Comparison of ENCODE assay signal across 23 mouse cellular contexts in the genomic region with DNA sequence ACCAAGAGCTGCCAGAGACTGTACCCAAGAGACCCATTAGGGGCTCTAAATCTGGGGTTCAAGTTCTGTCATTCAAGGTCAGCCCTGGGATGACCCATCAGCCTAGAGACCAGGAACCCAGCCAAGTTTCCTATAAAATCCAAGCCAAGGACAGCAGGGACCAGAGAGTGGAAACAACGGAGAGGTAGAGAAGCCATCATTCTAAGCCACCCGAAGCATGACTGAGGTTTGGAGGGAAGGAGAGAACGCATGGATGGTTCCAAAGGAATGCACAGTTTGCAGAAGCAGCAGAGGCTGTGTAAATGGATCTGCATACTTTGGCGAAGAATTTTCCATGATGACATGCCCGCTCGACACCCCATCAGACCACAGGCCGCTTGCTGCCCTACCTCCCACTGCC. TPM values are rescaled to one million over a fixed set of nuclear protein-coding genes. Genes with fewer than 3 reads are reported as not detected.
DNase-seq lines count a peak whose midpoint lies in the region; ATAC-seq and TF ChIP-seq lines count a peak whose summit lies in the region.
"Had no signal": no experiment of that assay in that cellular context is flagged by ENCODE, and none has a peak within 500 bp of the region (broad histone marks: within the 10 kb centered on the region; RNA-seq: fewer than 3 reads in every experiment).

No protein-coding gene starts in this region.

- in situ Hi-C loops in Patski (cut with MboI; ENCODE audit: low pct_unique_long_range_greater_than_20kb) = no loop called here

- no peak for TF ChIP-seq CTCF in Patski (IDR thresholded peaks at IDR 0.05)

- peaks cover 36% of the 10 kb centered on the region for H3K4me1 ChIP-seq in kidney, embryonic 16.5 days (ENCODE audit: insufficient read depth, low read length)
- peaks cover 33% of the 10 kb centered on the region for H3K4me1 ChIP-seq in kidney, embryonic 14.5 days (ENCODE audit: control insufficient read depth, insufficient read depth, low read length)
- H3K4me1 ChIP-seq: embryonic facial prominence, embryonic 13.5 days; hindbrain, embryonic 15.5 days had no signal

- H3K27ac ChIP-seq in kidney, embryonic 16.5 days (ENCODE audit: low read length) = no peak overlapping the region
- H3K27ac ChIP-seq in kidney, embryonic 14.5 days (ENCODE audit: low read depth, low read length) = no peak overlapping the region
- H3K27ac ChIP-seq: embryonic facial prominence, embryonic 13.5 days; forebrain, embryonic 10.5 days; forebrain, embryonic 13.5 days; heart, adult 2 months; hindbrain, embryonic 12.5 days; hindbrain, embryonic 15.5 days had no signal

- POLR2A ChIA-PET in Patski (lab: Charles Lee) = interaction anchor here (0.8 to 1.5 kb wide), 2 partner anchors 9 to 17 kb away, joined by 3 read pairs; partner anchors contain the start of gene Saysd1

- 60% methylated on average over 7 of the region's 7 CpGs for WGBS in kidney, embryonic 16.5 days
- WGBS in kidney, embryonic 14.5 days = 70% methylated on average over 7 of the region's 7 CpGs

- CTCF ChIA-PET in Patski (lab: Charles Lee) = interaction anchor here (0.9 to 1.3 kb wide), 4 partner anchors 9 to 34 kb away, joined by 3 read pairs; no protein-coding TSS in a partner anchor

- no peak overlapping the region for H3K4me2 ChIP-seq in kidney, embryonic 16.5 days (replicated peaks; ENCODE audit: low read depth, low read length)
- no peak overlapping the region for H3K4me2 ChIP-seq in kidney, embryonic 14.5 days (replicated peaks; ENCODE audit: low read depth, low read length)
- H3K4me2 ChIP-seq: embryonic facial prominence, embryonic 13.5 days; forebrain, embryonic 13.5 days; heart, embryonic 11.5 days; hindbrain, embryonic 12.5 days; hindbrain, embryonic 15.5 days had no signal

- H3K27me3 ChIP-seq in kidney, embryonic 16.5 days (ENCODE audit: insufficient read depth, low read length) = no peaks in the 10 kb centered on the region
- H3K27me3 ChIP-seq in kidney, embryonic 14.5 days (ENCODE audit: control insufficient read depth, insufficient read depth, low read length) = no peaks in the 10 kb centered on the region
- no peaks in the 10 kb centered on the region for H3K27me3 ChIP-seq in Patski
- H3K27me3 ChIP-seq: embryonic facial prominence, embryonic 13.5 days; forebrain, embryonic 13.5 days; hindbrain, embryonic 12.5 days; hindbrain, embryonic 15.5 days had no signal

- peak; percentile 32 for DNase-seq in adrenal gland, adult 2 months
- DNase-seq in adrenal gland, postnatal 25 days = no peak
- DNase-seq in kidney, adult 9 months = peak; percentile 43
- DNase-seq in kidney, postnatal 36 days = peak; percentile 38 to 59
- peak; percentile 93 for DNase-seq in Patski (ENCODE audit: low read depth, low spot score)
- DNase-seq: adrenal gland, postnatal 10 days; cerebellum, adult 11 months; cerebellum, adult 2 months; cerebellum, adult 9-11 months; cerebellum, postnatal 25 days; gastrocnemius, postnatal 10 days; gastrocnemius, postnatal 36 days; heart, adult 2 months had no signal

- peaks cover 19% of the 10 kb centered on the region for H3K36me3 ChIP-seq in kidney, embryonic 16.5 days (ENCODE audit: insufficient read depth, low read length)
- H3K36me3 ChIP-seq in kidney, embryonic 14.5 days (ENCODE audit: control insufficient read depth, insufficient read depth, low read length) = peaks cover 11% of the 10 kb centered on the region
- H3K36me3 ChIP-seq: hindbrain, embryonic 15.5 days had no signal

- H3K9ac ChIP-seq in kidney, embryonic 16.5 days (replicated peaks; ENCODE audit: low read length) = no peak overlapping the region
- no peak overlapping the region for H3K9ac ChIP-seq in kidney, embryonic 14.5 days (ENCODE audit: low read depth, low read length)
- H3K9ac ChIP-seq: embryonic facial prominence, embryonic 13.5 days; forebrain, embryonic 13.5 days; hindbrain, embryonic 12.5 days; hindbrain, embryonic 15.5 days had no signal

- H3K9me3 ChIP-seq in kidney, embryonic 16.5 days (ENCODE audit: low read length) = no peaks in the 10 kb centered on the region
- no peaks in the 10 kb centered on the region for H3K9me3 ChIP-seq in kidney, embryonic 14.5 days (ENCODE audit: control insufficient read depth, low read length)
- H3K9me3 ChIP-seq: embryonic facial prominence, embryonic 13.5 days; forebrain, embryonic 10.5 days; forebrain, embryonic 13.5 days; hindbrain, embryonic 12.5 days; hindbrain, embryonic 15.5 days had no signal

- ATAC-seq in kidney, embryonic 16.5 days (ENCODE audit: low FRiP score, low TSS enrichment) = no peak; the same call in 1 of the 2 replicates
- no peak for ATAC-seq in kidney, embryonic 14.5 days (ENCODE audit: low FRiP score, low TSS enrichment)
- peak; percentile 90 for ATAC-seq in Patski
- ATAC-seq: CD4-positive, CD25-positive, alpha-beta regulatory T cell, adult 4 months; forebrain, embryonic 13.5 days; forebrain, embryonic 16.5 days had no signal

- no peak overlapping the region for H3K4me3 ChIP-seq in kidney, embryonic 16.5 days (ENCODE audit: low read length)
- no peak overlapping the region for H3K4me3 ChIP-seq in kidney, embryonic 14.5 days (ENCODE audit: low read length)
- H3K4me3 ChIP-seq: embryonic facial prominence, embryonic 13.5 days; forebrain, embryonic 10.5 days; forebrain, embryonic 13.5 days; heart, adult 2 months; hindbrain, embryonic 12.5 days; hindbrain, embryonic 15.5 days had no signal

RNA-seq across cellular contexts. Expression of gene Saysd1, which starts 9.5 kb away (rescaled TPM):
- 1 to 10 TPM; 6.2 to 7.0 TPM for total RNA-seq in adrenal gland, adult 2 months (2021)
- 8.5 and 9.8 TPM in 2 replicates for polyA plus RNA-seq in adrenal gland, adult 2 months (2012; rRNA removed)
- 8.2 and 9.0 TPM in 2 replicates for total RNA-seq in adrenal gland, postnatal 25 days (2021)
- polyA plus RNA-seq in kidney, embryonic 16.5 days (2015; fragmentation: Nextera tagmentation; extraction: Ambion mirVana) = 13.4 and 13.6 TPM in 2 replicates
- polyA plus RNA-seq in kidney, embryonic 14.5 days (2014; fragmentation: Nextera tagmentation; extraction: Ambion mirVana) = 11.2 and 13.7 TPM in 2 replicates
- 9.0 TPM for polyA plus RNA-seq in Patski (2021)

RNA-seq across cellular contexts. Expression of gene Kcnk5, which starts 33.8 kb away (rescaled TPM):
- 1 to 10 TPM; 8.6 to 9.5 TPM for total RNA-seq in adrenal gland, adult 2 months (2021)
- 6.4 and 9.8 TPM in 2 replicates for polyA plus RNA-seq in adrenal gland, adult 2 months (2012; rRNA removed)
- total RNA-seq in adrenal gland, postnatal 25 days (2021) = 5.9 and 12.0 TPM in 2 replicates
- 21.9 and 22.7 TPM in 2 replicates for polyA plus RNA-seq in kidney, embryonic 16.5 days (2015; fragmentation: Nextera tagmentation; extraction: Ambion mirVana)
- polyA plus RNA-seq in kidney, embryonic 14.5 days (2014; fragmentation: Nextera tagmentation; extraction: Ambion mirVana) = 4.7 and 12.2 TPM in 2 replicates
- 2.2 TPM for polyA plus RNA-seq in Patski (2021)
